Mouse (Mus musculus): ENCODE measurements at regions not wholly inside any gene's neighbourhood (a gene's known extent, or its start where the extent isn't known, plus 50 kb on each side); places are given as distances from the start of the nearest gene placed in this dataset.

DNA sequence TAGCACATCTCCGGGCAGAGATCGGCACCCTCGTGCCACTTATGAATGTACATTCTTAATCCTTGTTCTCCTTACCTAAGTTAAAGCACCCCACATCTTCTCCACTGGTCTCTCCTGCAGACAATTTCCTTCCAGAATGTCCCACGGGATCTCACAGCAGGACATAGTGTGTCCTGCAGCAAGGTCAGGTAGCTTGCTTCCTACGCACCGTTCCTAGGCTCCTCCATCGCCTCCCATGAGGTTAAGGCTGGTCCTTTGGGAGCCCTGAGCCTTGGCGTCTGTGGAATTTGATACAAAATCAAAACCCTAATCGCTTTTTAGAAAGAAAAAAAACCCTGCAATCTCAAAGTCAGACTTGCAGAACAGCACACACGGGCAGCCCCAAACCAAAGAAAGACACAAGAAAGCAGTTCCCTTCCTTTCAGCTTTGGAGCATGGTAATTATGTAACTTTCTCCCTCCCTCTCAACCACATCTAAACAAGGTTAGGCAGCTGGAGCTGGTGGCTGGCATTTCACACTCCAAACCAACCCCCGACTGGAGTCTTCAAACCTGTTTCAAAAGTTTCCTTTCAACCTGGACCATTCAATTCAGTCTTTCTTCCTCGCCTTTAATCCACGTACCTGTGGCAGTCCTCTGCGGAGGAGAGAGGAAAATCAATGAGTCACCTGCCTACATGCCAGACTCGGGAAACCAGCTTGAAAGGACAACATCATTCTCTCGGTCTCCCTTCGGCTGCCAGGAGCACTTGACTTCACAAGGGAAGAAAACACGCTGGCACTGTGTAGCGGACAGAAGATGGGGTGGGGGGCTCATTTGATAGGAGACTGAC lies 67.4 kb downstream of the E030025P04Rik start:
- no peaks in the 10 kb centered on the region for H3K9me3 ChIP-seq (replicated peaks; ENCODE audit: control insufficient read depth, low read length)
- DNase-seq (ENCODE audit: low spot score) (no peak), ATAC-seq (ENCODE audit: insufficient read depth, low read depth) (no peak)
- H3K36me3 ChIP-seq (replicated peaks; ENCODE audit: control insufficient read depth, insufficient read depth, low read length) = no peaks in the 10 kb centered on the region
- H3K27me3 ChIP-seq (ENCODE audit: control insufficient read depth, insufficient read depth, low read length) = peaks cover 32% of the 10 kb centered on the region; the same call in 1 of the 2 replicates
- H3K27ac ChIP-seq (ENCODE audit: low read depth) = no peak overlapping the region
- no peak overlapping the region for H3K4me2 ChIP-seq (ENCODE audit: low read depth, low read length)
- 66% methylated on average over 19 of the region's 19 CpGs for WGBS
- TF ChIP-seq CTCF (IDR thresholded peaks at IDR 0.05; ENCODE audit: low read depth) (no peak), EP300 (IDR thresholded peaks at IDR 0.05; ENCODE audit: low read depth) (no peak)
- H3K4me1 ChIP-seq (ENCODE audit: control insufficient read depth, insufficient read depth) = no peaks in the 10 kb centered on the region
- no peak overlapping the region for H3K9ac ChIP-seq (replicated peaks; ENCODE audit: low read depth, low read length)
- no peak overlapping the region for H3K4me3 ChIP-seq (ENCODE audit: low read depth, low read length)

DNA sequence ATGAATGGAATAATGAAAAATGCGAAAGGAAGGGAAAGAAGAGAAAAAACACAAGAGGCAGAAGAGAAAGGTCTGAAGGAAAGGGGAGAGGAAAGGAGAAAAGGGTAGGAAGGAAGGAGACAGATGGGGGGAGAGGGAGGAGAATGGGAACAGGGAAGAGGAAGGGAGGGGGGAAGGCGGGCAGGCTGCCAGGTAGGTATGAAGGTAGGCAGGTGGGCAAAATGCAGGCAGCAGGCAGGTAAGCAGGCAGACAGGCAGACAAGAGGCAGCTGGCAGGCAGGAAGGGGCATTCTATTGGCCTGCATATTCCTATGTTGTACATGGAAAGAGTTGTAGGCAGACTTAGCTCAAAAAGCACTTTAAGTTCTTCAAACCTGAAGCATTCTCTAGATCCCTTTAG lies 72.8 kb downstream of the E030025P04Rik start:
- ATAC-seq (ENCODE audit: insufficient read depth, low read depth) (no peak), DNase-seq (ENCODE audit: low spot score) (no peak)
- Histone ChIP-seq H3K4me1 (ENCODE audit: control insufficient read depth, insufficient read depth) (no peaks in the 10 kb centered on the region), H3K9me3 (replicated peaks; ENCODE audit: control insufficient read depth, low read length) (no peaks in the 10 kb centered on the region), H3K36me3 (replicated peaks; ENCODE audit: control insufficient read depth, insufficient read depth, low read length) (no peaks in the 10 kb centered on the region), H3K27me3 (ENCODE audit: control insufficient read depth, insufficient read depth, low read length) (peaks cover 38% of the 10 kb centered on the region), H3K27ac (ENCODE audit: low read depth) (no peak overlapping the region), H3K4me2 (ENCODE audit: low read depth, low read length) (no peak overlapping the region), H3K4me3 (ENCODE audit: low read depth, low read length) (no peak overlapping the region), H3K9ac (replicated peaks; ENCODE audit: low read depth, low read length) (no peak overlapping the region)
- no peak for TF ChIP-seq CTCF (IDR thresholded peaks at IDR 0.05; ENCODE audit: low read depth)
- WGBS = 50% methylated on average over 2 of the region's 2 CpGs

DNA sequence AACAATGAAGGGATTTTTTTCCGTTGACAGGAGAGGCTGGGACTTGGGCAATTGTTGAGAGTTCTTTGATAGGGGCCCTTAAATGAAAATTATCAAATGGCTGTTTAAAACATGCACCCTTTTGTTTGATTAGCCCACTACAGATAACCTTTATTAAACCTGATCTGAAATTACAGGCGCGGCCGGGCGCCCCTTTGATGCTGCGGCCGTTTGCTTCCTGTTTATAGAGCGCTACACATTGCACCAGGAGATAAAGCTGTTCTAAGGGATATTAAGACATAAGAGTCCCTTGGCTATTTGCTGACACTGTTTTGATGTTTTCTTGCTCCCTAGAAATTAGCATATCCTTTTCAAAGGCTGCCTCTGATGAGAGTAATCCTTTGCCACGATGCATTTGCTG lies 73.8 kb downstream of the E030025P04Rik start:
- 47% methylated on average over 9 of the region's 9 CpGs for WGBS
- Histone ChIP-seq H3K27me3 (ENCODE audit: control insufficient read depth, insufficient read depth, low read length) (peaks cover 32% of the 10 kb centered on the region), H3K4me1 (ENCODE audit: control insufficient read depth, insufficient read depth) (no peaks in the 10 kb centered on the region), H3K9me3 (replicated peaks; ENCODE audit: control insufficient read depth, low read length) (no peaks in the 10 kb centered on the region), H3K36me3 (replicated peaks; ENCODE audit: control insufficient read depth, insufficient read depth, low read length) (no peaks in the 10 kb centered on the region), H3K9ac (replicated peaks; ENCODE audit: low read depth, low read length) (no peak overlapping the region), H3K27ac (ENCODE audit: low read depth) (no peak overlapping the region), H3K4me3 (ENCODE audit: low read depth, low read length) (no peak overlapping the region), H3K4me2 (ENCODE audit: low read depth, low read length) (no peak overlapping the region)
- TF ChIP-seq CTCF (IDR thresholded peaks at IDR 0.05; ENCODE audit: low read depth) = no peak
- no peak for TF ChIP-seq EP300 (IDR thresholded peaks at IDR 0.05; ENCODE audit: low read depth)
- no peak for DNase-seq (ENCODE audit: low spot score)
- ATAC-seq (ENCODE audit: insufficient read depth, low read depth) = no peak

DNA sequence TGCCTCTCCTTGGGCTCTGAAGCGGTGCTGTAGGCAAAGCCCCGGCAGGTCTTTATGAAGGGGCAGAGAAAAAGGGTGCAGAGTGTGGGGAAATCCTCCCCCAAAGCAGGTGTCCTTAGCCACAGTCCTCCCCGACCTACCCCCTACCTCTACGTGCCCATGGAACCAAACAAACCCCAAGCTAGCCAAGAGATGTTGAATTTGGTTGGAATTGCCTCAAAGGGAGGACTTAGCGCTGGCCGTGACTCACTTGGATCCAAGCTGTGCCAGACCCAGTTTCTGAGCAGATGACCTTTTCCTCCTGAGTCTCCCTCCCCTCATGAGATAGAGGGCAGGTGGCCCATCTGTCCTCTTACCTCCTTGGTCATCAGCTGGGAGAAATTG lies 74.9 kb downstream of the E030025P04Rik start:
- TF ChIP-seq EP300 (IDR thresholded peaks at IDR 0.05; ENCODE audit: low read depth) (no peak), CTCF (IDR thresholded peaks at IDR 0.05; ENCODE audit: low read depth) (no peak)

DNA sequence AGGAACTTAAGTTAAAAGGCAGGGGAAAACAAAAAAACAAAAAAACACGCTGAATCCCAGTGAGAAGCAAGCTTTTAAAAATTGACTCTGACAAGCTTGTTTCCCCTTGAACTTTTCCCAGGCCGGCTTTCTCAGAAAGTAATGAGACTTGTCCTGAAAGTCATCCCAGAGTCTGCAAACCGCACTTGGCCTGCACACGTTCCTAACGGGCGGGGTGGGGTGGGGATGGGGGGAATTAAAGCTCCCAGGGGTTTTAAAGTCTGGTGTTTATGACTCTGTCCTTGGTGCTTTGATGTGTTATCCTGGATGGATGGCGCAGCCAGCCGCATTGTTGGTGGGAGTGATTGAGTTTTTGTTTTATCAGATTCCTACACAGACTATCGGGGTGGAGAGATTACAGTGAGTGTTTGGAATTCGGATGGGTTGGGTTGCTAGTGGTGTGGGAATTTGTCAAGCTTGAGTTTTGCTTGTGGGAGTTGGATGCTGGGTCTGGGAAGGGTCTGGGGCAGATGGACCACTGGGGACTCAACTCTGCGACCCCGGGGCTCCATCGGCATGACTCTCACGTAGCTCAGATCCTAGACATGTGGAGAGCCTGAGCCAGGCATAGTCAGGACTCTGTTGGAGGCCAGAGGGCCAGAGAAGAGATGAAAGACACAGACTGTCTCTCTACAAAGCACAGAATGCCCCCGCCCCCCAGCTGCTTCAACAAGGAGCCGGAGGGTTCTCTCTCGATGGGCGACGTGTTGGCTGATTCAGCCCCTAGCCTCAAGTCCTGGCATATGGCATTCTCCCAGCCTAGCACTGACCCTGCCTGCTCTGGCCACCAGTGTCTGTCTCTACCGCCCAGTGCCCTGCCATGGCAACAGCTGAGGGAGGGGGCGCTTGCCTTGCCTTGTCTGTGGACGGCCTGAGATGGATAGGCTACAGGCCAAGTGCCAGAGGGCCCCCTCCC lies 75.5 kb downstream of the E030025P04Rik start:
- Histone ChIP-seq H3K27ac (ENCODE audit: low read depth) (no peak overlapping the region), H3K27me3 (ENCODE audit: control insufficient read depth, insufficient read depth, low read length) (peaks cover 30% of the 10 kb centered on the region), H3K9ac (replicated peaks; ENCODE audit: low read depth, low read length) (no peak overlapping the region), H3K36me3 (replicated peaks; ENCODE audit: control insufficient read depth, insufficient read depth, low read length) (no peaks in the 10 kb centered on the region), H3K4me3 (ENCODE audit: low read depth, low read length) (no peak overlapping the region), H3K4me2 (ENCODE audit: low read depth, low read length) (no peak overlapping the region), H3K4me1 (ENCODE audit: control insufficient read depth, insufficient read depth) (no peaks in the 10 kb centered on the region), H3K9me3 (replicated peaks; ENCODE audit: control insufficient read depth, low read length) (no peaks in the 10 kb centered on the region)
- WGBS = 22% methylated on average over 21 of the region's 22 CpGs
- no peak for DNase-seq (ENCODE audit: low spot score)
- no peak for ATAC-seq (ENCODE audit: insufficient read depth, low read depth)
- TF ChIP-seq EP300 (IDR thresholded peaks at IDR 0.05; ENCODE audit: low read depth) = no peak
- no peak for TF ChIP-seq CTCF (IDR thresholded peaks at IDR 0.05; ENCODE audit: low read depth)

More for the DNA sequence above, 74.9 kb downstream of the E030025P04Rik start:
- 55% methylated on average over 6 of the region's 6 CpGs for WGBS
- Histone ChIP-seq H3K4me3 (ENCODE audit: low read depth, low read length) (no peak overlapping the region), H3K27ac (ENCODE audit: low read depth) (no peak overlapping the region), H3K4me1 (ENCODE audit: control insufficient read depth, insufficient read depth) (no peaks in the 10 kb centered on the region), H3K4me2 (ENCODE audit: low read depth, low read length) (no peak overlapping the region), H3K9me3 (replicated peaks; ENCODE audit: control insufficient read depth, low read length) (no peaks in the 10 kb centered on the region), H3K9ac (replicated peaks; ENCODE audit: low read depth, low read length) (no peak overlapping the region), H3K36me3 (replicated peaks; ENCODE audit: control insufficient read depth, insufficient read depth, low read length) (no peaks in the 10 kb centered on the region), H3K27me3 (ENCODE audit: control insufficient read depth, insufficient read depth, low read length) (peaks cover 30% of the 10 kb centered on the region)
- ATAC-seq (ENCODE audit: insufficient read depth, low read depth) (no peak), DNase-seq (ENCODE audit: low spot score) (no peak)
